Mouse (Mus musculus) urinary bladder, postnatal 4 days (tissue): Measurements from ENCODE around the gene Man2b2.

Experiments
- DNase-seq, 2 experiments: peaks; one replicate each; pipeline ENCODE4 v3.0.0; 2021 to 2022; ENCODE audit warnings: low spot score in 2 of 2

Man2b2 gene

GRCm38 (mm10) chr5:36766958-36767703 is 63.3 kb downstream of the Man2b2 start:
- no peak for DNase-seq

GRCm38 (mm10) chr5:36759848-36760247 is 70.6 kb downstream of the Man2b2 start:
- no peak for DNase-seq

- no peak for DNase-seq
Observed at GRCm38 (mm10) chr5:36757033-36757432, 73.4 kb downstream of the Man2b2 start.
